Mouse (Mus musculus) adrenal gland, postnatal 4 days (tissue): Measurements from ENCODE around the gene Vwa5b1. TPM values are rescaled to one million over a fixed set of nuclear protein-coding genes. Genes with fewer than 3 reads are reported as not detected.

Source experiments
- DNase-seq, 2 experiments: peaks; one replicate each; pipeline ENCODE4 v3.0.0; 2021 to 2022; ENCODE audit warnings: low spot score in 2 of 2, mixed read lengths in 2 of 2
- total RNA-seq, 2 experiments: library from RNA; stranded (reverse); gene quantifications; 2 replicates each; pipeline ENCODE4 v1.2.3; 2021

Vwa5b1 gene
- total RNA-seq, 2 experiments from 2014 or later, result 0.56 to 0.78 TPM

- no peak for DNase-seq
These were observed 57.3 kb downstream of the Vwa5b1 start for GRCm38 (mm10) chr4:138578406-138578805.

DNA sequence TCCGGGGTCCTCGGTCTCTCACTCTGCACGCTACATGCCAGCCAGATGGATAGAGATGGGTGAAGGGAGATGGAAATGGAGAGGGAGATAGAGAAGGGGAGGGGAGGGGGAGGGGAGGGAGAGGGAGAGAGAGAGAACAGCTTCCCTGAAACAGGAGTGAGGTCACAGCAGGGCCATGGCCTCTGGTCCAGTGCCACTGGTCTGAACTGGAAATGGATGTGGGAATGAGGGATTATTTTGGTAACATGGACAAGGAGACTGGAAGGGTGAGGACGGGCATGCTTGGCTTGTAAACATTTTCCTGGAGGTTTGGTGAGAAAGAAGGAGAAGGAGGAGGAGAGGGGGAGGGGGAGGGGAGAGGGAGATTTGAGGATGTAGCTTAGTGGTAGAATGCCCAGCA is 59.0 kb downstream of the Vwa5b1 start:
- DNase-seq, result no peak

- no peak for DNase-seq
These were observed 60.7 kb downstream of the Vwa5b1 start for GRCm38 (mm10) chr4:138574800-138575606.

DNA sequence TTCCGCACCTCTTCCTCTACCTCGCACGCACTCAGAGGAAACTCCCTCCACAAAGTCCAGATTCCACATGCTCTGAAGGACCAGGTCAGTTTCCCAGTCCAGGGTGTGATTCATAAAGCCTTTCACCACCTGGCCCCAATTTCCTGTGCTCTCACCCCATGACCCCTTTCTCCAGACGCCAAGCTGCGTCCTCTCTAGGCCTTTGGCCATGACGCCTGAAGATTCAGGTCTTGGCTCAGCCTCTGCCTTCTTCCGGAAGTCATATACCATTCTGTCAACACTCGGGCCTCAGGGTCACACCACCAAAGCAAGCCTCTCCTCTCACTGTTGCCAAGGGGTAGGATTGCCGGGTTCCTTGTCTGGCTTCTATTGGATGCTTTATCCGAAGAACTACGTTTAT is 65.8 kb downstream of the Vwa5b1 start:
- peak in 1 of 2 experiments; percentile 40 for DNase-seq

GRCm38 (mm10) chr4:138568275-138568674 is 67.4 kb downstream of the Vwa5b1 start:
- DNase-seq, result no peak

GRCm38 (mm10) chr4:138561986-138562385 is 73.7 kb downstream of the Vwa5b1 start:
- peak; percentile 65 to 73 for DNase-seq

DNA sequence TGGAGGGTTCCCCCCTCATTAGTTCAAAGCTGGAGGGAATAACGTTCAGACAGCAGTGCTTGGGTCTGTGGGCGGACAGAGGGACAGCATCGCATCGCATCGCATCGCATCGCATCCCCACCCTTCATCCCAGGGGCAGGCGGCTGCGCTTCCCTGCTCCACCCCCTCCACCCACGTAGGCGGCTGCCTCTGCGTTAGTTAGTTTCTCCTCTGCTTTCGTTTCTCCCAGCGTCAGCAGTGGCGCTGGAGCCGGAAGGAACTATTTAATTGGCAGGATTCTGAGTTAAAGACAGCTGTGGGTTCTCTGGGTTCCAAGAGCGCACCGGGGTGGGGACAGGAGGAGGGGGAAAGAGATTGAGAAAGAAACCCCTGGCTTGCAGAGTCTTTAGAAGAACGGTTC is 80.2 kb downstream of the Vwa5b1 start:
- DNase-seq, result no peak

- no peak for DNase-seq
These were observed 80.8 kb downstream of the Vwa5b1 start for GRCm38 (mm10) chr4:138554934-138555333.

DNA sequence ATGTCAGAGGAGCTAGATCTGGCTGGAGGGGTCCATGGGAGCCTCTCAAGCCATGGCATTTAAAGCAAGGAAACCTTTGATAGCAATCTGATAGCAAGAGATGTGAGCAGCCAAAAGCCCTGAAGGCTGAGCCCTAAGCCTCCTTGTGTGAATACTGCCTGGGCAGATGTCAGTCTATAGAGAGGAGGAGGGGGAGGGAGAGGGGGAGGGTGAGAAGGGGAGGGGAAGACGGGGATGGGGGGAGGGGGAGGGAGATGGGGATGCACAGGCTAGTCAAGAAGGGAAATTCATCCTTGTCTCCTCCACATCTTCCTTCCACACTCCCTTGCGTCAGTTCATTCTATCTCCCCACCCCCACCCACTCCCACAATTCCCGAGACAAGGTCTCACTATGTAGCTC is 81.4 kb downstream of the Vwa5b1 start:
- no peak for DNase-seq

- no peak for DNase-seq
These were observed 82.2 kb downstream of the Vwa5b1 start for GRCm38 (mm10) chr4:138553516-138553933.

- DNase-seq, result no peak
These were observed 82.6 kb downstream of the Vwa5b1 start for GRCm38 (mm10) chr4:138553116-138553515.

DNA sequence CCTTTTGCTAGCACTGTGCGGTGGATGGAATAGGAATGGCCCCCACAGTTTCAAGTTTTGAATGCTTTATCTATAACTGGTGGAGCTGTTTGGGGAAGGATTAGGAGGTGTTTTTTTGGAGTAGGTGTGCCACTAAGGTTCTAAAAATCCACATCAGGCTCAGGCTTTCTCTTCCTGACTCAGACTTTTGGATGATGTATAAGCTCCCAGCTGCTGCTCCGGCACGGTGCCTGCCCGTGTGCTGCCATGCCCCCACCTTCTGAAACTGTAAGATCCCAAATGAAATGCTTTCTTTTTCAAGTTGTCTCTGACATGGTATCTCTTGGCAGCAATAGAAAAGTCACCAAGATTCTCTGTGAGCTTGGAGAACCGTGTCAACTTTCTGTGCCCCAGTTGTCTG is 84.1 kb downstream of the Vwa5b1 start:
- DNase-seq, result no peak

- DNase-seq, result no peak
These were observed 85.1 kb downstream of the Vwa5b1 start for GRCm38 (mm10) chr4:138550557-138550956.

DNA sequence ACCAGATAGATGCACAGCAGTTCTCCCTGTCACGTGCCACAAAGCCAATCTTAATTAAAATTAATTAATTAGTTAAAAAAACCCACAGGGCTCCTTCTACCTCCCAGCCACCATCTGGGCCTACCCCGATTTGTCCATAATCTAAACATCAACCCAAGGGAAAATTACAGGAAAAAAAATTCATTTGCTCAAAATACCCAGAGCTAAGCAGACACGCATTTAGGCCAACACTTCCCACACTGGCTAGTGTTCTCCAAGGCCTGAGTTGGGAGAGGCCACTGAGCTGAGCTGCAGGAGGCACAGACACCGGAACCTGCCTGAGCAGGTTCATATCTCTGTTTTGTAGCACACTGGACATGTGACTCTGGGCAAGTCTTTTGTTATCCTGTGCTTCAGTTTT is 86.7 kb downstream of the Vwa5b1 start:
- no peak for DNase-seq

DNA sequence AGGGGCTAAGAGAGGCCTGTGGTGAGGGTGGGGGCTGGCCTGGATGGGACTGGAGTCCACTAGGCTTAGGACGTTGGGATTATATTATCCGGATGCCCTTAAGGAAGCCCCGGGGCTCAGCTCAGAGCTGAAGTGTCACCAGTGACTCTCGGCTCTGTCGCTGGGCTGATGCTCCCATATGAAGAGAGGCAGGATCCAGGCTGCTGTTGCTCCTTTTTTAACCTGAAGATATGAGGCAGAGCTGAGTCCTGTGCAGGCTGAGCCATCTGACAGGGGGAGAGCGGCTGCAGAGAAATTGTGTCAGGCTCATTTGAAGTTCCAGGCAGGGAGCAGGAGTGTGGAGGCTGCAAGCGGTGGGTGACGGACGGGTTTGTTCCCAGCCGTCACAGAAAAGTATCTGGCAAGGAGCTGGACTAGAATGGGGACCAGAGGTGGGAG is 87.5 kb downstream of the Vwa5b1 start:
- DNase-seq, result no peak

DNA sequence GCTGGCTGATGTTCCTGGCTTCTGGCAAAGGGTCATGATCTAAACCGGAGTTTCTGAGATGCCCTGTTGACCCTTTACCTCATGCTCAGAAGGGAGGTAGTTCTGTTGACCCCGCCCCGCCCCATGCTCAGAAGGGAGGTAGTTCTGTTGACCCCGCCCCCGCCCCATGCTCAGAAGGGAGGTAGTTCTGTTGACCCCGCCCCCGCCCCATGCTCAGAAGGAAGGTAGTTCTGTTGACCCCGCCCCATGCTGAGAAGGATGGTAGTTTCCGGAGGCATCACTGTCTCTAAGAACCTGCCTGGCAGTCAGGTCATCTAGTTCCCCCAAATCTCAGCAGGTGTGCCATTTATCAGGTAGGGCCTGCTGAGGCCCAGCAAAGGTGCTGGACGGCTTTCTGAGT is 88.1 kb downstream of the Vwa5b1 start:
- DNase-seq, result no peak

DNA sequence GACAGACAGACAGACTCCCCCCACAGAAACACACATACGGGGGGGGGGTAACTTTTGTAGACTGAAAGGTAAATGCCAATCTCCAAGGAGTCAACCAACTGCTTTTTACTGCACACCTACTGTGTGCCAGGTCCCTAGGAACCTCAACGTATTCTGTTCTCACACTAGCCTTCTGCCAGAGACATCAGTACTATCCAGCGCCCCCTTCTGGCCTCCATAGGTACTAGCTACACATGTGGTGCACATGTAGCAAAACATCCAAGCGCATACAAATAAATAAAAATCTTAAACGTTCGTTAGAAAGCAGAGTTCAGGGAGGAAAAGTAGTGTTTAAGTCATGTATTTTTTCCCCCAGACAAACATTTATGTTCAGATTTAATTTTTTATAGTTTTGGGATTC is 88.6 kb downstream of the Vwa5b1 start:
- DNase-seq, result no peak

DNA sequence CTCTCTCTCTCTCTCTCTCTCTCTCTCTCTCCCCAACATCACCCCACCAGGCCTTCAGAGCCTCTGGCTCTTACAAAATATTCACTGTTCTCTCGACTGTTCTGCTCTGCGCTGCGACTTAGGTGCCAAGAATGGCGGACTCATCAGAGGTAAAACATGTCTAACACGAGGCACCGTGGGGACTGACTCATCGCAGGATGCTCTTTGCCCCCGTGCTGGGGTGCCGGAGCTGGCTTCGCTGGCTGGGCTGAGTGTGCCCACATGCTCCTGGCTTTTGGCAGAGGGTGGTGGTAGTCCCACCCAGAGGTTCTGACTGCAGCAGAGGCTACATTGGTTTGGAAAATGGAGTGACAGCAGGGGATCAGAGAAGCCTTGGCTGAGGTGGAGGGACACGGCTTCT is 89.4 kb downstream of the Vwa5b1 start:
- DNase-seq, result no peak

- DNase-seq, result no peak
These were observed 92.5 kb downstream of the Vwa5b1 start for GRCm38 (mm10) chr4:138543177-138543576.

GRCm38 (mm10) chr4:138538084-138538449 is 97.6 kb downstream of the Vwa5b1 start:
- no peak for DNase-seq

DNA sequence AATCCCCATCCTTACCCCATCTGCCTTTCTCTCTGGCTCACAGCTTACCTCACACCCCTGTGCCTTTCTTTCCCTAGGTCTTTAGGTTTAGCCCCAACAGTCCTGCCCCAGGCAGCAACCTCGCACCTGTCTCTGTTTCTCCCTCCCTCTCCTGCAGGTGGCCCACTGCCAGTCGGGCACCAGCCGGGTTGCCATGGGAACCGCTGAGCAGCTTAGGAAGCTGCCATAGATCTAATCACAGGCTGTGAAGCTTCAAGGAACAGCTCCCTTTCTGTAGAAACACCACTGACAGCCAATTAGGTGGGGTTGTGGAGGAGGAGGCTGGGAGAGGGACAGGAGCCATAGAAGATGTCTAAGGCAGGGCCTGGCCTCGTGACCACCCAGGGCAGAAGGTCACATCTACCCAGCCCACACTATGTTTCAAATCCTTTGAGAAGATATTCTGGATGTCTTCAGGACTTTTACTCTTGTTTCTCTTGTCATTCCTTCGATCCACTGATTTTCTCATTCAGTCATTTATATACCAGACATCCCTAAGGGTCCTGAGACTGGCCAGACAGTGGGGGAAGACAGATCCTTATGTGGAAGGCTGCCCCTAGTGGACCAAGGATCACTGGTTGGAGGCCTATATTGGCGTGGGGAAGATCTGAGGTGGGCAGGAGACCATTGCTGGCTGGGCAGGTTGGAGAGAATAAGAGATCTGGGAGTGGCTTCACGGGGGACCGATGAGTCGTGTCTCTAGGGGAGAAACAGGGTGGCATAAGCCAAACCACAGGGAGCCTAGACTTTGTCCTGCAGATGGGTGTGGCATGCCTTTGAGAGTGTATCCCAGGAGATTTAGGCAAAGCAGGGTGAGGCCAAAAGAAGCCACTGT is 98.2 kb downstream of the Vwa5b1 start:
- DNase-seq, result no peak

DNA sequence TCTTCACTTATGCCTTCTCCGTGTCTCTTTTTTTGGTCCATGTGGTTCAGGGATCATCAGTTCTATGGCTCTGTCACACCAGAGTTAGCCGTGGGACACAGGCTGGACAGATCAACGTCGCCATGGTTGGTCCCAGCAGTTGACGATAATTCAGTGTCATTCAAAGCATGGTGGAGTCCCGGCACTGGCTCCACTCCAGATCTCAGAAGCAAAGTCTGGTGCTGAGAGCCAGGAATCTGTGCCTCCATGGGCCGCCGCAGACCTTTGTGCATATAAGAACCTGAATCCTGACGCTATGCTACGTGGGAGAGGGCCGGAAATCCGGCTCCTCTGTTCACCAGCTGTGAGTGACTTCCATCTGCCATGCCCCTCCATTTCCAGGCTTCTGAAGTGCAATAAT is 100.1 kb downstream of the Vwa5b1 start:
- DNase-seq, result no peak
